Mouse (Mus musculus) G1E (cell line): ENCODE results near the gene Cap1. TPM values are rescaled to one million over a fixed set of nuclear protein-coding genes. Genes with fewer than 3 reads are reported as not detected.

Experiments
- ATAC-seq: 2 replicates; pipeline ENCODE4 v1.8.0; 2016; ENCODE audit warnings: mild to moderate bottlenecking; ENCODE audit not compliant: insufficient number of reproducible peaks, poor library complexity, low FRiP score, severe bottlenecking; ENCODE audit errors: extremely low read depth
- DNase-seq: peaks from one replicate; pipeline ENCODE4 v3.0.0; 2012; ENCODE audit warnings: low spot score
- H3K27me3 ChIP-seq: 2 replicates; pipeline ENCODE4 v1.6.1; 2012; ENCODE audit warnings: mild to moderate bottlenecking, low read length, inconsistent platforms; ENCODE audit not compliant: insufficient read depth
- H3K36me3 ChIP-seq: replicated peaks from 2 replicates; pipeline ENCODE3; 2012; ENCODE audit warnings: mild to moderate bottlenecking, inconsistent platforms
- H3K4me1 ChIP-seq: 2 replicates; pipeline ENCODE4 v1.6.1; 2012; ENCODE audit warnings: low read depth, low read length, inconsistent platforms, mixed read lengths; ENCODE audit not compliant: insufficient read depth
- H3K4me3 ChIP-seq: 2 replicates; pipeline ENCODE4 v1.5.1; 2012; ENCODE audit warnings: low read depth, mild to moderate bottlenecking, inconsistent platforms, low read length, moderate library complexity, mixed read lengths
- H3K9me3 ChIP-seq: replicated peaks from 2 replicates; pipeline ENCODE4 v1.6.1; 2012; ENCODE audit warnings: inconsistent platforms
- CTCF ChIP-seq: IDR thresholded peaks from 2 replicates; pipeline ENCODE4 v1.5.1; 2012; ENCODE audit warnings: low read depth, low read length, inconsistent platforms, mixed read lengths
- GATA1 ChIP-seq: IDR thresholded peaks from 2 replicates; pipeline ENCODE4 v1.6.1; 2012; ENCODE audit warnings: borderline replicate concordance, low read length, inconsistent platforms, mixed read lengths
- GATA2 ChIP-seq: IDR thresholded peaks from 2 replicates; pipeline ENCODE4 v1.6.1; 2012; ENCODE audit warnings: low read depth, low read length, inconsistent platforms, borderline replicate concordance
- POLR2AphosphoS5 ChIP-seq: IDR thresholded peaks from 2 replicates; pipeline ENCODE4 v1.6.1; 2012; ENCODE audit warnings: low read depth, low read length, inconsistent platforms; ENCODE audit not compliant: insufficient replicate concordance
- TAL1 ChIP-seq: conservative IDR thresholded peaks from 2 replicates; pipeline ENCODE4 v1.6.1; 2012; ENCODE audit warnings: low read depth, low read length, inconsistent platforms, mixed read lengths
- polyA plus RNA-seq: library from polyadenylated mRNA; stranded (reverse); fragments of >175 nt; gene quantifications from 2 replicates; pipeline ENCODE4 v1.2.3, GENCODE M21; 2012
- total RNA-seq, 2 experiments: library from RNA; stranded (forward) in 1 of 2; stranded (reverse) in 1 of 2; fragments of 200-1000 nt in 1 of 2; fragments of >200 nt in 1 of 2; fragmentation: Nextera tagmentation in 1 of 2; gene quantifications; 2 replicates each; pipeline ENCODE4 v1.2.3; 2014 to 2017

Gene Cap1
- total and polyA plus RNA-seq, 3 experiments: 28.2 to 256 (median 186) TPM

DNA sequence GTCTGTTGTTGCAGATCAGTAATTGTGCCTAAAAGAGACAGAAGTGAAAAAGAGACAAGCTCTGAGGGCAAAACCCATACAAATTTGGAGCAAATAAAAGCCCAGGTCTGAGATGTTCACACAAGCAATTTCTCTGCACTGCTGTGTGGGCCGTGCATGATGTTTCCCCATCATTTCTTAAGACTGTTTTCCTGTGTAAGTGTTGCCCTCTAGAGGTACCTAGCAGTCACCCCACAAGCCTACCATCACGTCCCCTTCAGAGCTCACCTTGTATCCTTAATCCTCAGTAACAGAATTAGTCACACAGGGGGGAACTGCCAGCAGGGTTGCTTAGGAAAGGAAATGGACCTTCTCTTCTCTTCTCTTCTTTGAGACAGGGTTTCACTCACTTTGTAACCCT, 27.9 kb downstream of the Cap1 start:
- ATAC-seq (0 out of 2 replicates have a peak, but pooled peaks have one; percentile 32), DNase-seq (no peak)
- no peaks in the 10 kb centered on the region for H3K27me3 ChIP-seq
- H3K36me3 ChIP-seq: peaks cover 89% of the 10 kb centered on the region
- no peaks in the 10 kb centered on the region for H3K9me3 ChIP-seq
- no peak for TF ChIP-seq GATA1
- peaks cover 9% of the 10 kb centered on the region for H3K4me1 ChIP-seq
- H3K4me3 ChIP-seq: no peak overlapping the region

DNA sequence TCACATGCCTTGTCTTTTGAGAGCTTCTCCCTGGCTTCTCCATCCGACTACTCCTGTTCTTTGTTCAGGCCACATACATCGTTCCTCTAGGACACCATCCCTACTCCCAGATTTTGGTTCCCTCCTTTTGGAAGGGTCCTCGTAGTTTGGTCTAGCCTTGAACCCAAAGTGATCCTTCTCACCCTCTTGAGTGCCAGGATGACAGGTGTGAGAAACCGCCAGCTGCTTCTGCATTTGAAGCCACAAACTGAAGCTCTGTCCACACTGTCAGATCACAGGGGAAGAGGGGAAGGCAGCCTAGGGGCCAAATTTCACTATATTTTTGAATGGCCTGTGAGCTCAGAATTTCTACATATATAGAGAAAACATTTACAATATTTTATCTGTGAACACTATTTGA, 31.1 kb downstream of the Cap1 start:
- ATAC-seq (no peak), DNase-seq (no peak)
- TF ChIP-seq POLR2AphosphoS5 (no peak), TAL1 (no peak), CTCF (no peak), GATA1 (no peak), GATA2 (no peak)
- H3K4me1 ChIP-seq: peaks cover 9% of the 10 kb centered on the region
- no peaks in the 10 kb centered on the region for H3K27me3 ChIP-seq
- no peak overlapping the region for H3K4me3 ChIP-seq
- no peaks in the 10 kb centered on the region for H3K9me3 ChIP-seq
- H3K36me3 ChIP-seq: peaks cover 93% of the 10 kb centered on the region

DNA sequence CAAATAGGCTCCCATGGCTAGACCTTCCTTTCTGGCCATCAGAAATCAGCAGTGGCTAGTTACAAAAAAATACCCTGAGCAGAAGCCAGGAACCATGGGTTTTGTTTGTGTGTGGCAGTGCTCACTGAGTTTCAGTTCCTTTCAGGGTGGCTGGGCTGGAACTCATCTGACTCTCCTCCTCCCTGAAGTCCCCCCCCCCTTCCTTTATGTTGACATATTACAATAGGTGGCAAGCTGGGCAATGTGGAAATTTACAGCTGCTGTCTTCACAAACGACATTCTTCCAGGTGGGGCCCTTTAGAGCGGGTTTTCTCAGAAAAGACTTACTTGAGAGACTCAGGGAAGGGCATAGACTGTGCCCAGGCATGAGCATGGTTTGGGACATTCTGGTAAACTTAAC, 32.2 kb downstream of the Cap1 start:
- H3K4me3 ChIP-seq: no peak overlapping the region
- ATAC-seq (no peak), DNase-seq (no peak)
- no peaks in the 10 kb centered on the region for H3K27me3 ChIP-seq
- H3K36me3 ChIP-seq: peaks cover 93% of the 10 kb centered on the region
- TF ChIP-seq GATA1: no peak
- TF ChIP-seq POLR2AphosphoS5: no peak
- TF ChIP-seq CTCF: no peak
- TF ChIP-seq TAL1: no peak
- TF ChIP-seq GATA2: no peak
- H3K4me1 ChIP-seq: peaks cover 9% of the 10 kb centered on the region
- no peaks in the 10 kb centered on the region for H3K9me3 ChIP-seq

DNA sequence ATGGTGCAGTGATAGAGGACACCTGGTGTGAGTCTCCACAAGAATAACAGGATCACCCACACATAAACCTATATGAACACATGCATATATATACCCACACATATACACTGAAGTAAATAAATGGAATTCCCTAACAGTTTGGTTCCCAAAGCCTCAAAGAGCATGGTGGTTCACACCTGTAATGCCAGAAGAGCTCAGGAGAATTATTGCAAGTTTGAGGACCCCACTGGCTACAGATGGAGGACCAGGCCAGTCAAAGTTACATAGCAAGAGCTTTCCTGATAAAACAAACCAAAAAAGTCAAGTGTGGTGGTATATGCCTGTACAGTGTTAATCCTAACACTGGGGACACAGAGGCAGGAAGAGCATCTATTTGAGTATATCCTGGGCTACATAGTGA, 34.3 kb downstream of the Cap1 start:
- TF ChIP-seq POLR2AphosphoS5: no peak
- TF ChIP-seq TAL1: no peak
- no peak for TF ChIP-seq CTCF
- TF ChIP-seq GATA1: no peak
- no peak for TF ChIP-seq GATA2
- Histone ChIP-seq H3K36me3 (peaks cover 91% of the 10 kb centered on the region), H3K4me3 (no peak overlapping the region)

DNA sequence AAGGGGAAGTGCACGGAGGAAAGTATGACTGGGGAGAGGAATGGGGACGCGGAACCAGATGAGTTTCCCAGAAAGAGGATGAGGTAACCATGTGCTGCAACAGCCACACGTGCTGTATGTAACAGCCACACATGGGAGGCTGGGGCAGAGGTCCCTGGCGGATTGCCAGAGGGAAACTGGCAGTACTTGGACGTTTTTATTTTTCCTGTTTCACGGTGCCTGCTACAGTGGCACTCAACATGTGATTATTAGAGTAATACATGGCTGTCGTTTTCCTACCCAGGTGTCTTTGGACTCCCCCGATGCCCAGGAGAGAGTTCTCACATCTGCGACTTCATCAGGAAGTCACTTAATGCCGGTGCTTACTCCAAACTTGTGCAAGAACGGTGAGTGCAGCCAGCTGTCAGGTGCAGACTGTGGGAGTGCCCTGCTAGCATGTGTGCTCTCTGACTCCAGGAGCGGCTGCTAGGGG, 37.7 kb downstream of the Cap1 start:
- DNase-seq (no peak), ATAC-seq (no peak)
- Histone ChIP-seq H3K27me3 (no peaks in the 10 kb centered on the region), H3K4me1 (no peaks in the 10 kb centered on the region), H3K9me3 (no peaks in the 10 kb centered on the region), H3K36me3 (peaks cover 87% of the 10 kb centered on the region), H3K4me3 (no peak overlapping the region)
- TF ChIP-seq CTCF (no peak), TAL1 (no peak), POLR2AphosphoS5 (no peak)

More for the DNA sequence above, 34.3 kb downstream of the Cap1 start:
- no peaks in the 10 kb centered on the region for H3K4me1 ChIP-seq
- H3K9me3 ChIP-seq: no peaks in the 10 kb centered on the region
- H3K27me3 ChIP-seq: no peaks in the 10 kb centered on the region
- no peak for ATAC-seq
- no peak for DNase-seq

DNA sequence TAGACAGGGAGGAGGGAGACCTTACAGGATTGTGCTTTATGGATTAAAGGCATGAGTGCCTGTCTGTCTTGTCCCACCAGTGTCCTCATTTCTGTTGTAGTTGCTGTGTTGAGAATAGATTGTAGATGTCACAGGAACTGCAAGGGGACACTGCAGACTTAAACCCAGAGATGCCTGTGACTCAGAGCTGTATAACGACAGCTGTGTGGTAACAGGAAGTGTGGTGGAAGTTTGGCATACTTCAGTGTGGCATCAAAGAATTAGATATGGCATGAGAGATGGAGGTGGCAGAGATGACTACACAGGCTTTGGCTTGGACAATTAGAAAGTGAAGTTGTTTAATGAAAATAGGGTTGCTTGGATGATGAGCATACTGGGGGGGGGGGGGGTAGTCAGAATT, 47.4 kb downstream of the Cap1 start:
- Histone ChIP-seq H3K4me1 (peaks cover 23% of the 10 kb centered on the region), H3K4me3 (no peak overlapping the region), H3K9me3 (no peaks in the 10 kb centered on the region), H3K36me3 (peaks cover 26% of the 10 kb centered on the region), H3K27me3 (no peaks in the 10 kb centered on the region)
- DNase-seq (no peak), ATAC-seq (no peak)
- no peak for TF ChIP-seq GATA1
- no peak for TF ChIP-seq GATA2
- TF ChIP-seq TAL1: no peak
- TF ChIP-seq CTCF: no peak
- no peak for TF ChIP-seq POLR2AphosphoS5

DNA sequence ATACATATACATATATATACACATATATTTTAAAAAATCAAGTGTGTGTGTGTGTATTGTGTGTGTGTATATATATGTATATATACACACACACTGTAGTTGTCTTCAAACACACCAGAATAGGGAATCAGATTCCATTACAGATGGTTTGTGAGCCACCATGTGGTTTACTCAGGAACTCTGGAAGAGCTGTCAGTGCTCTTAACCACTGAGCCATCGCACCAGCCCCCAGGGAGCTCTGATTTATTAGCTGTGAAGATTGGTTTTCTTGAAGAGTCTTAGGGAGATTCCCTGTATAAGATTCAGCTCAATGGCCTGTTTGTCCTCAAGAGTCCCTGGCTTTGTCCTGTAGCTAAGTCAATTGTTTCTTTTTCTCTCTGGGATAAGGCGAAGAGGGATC, 47.9 kb downstream of the Cap1 start:
- DNase-seq: no peak
- no peak overlapping the region for H3K4me3 ChIP-seq
- TF ChIP-seq CTCF (no peak), TAL1 (no peak), GATA2 (no peak), GATA1 (no peak), POLR2AphosphoS5 (no peak)
- no peaks in the 10 kb centered on the region for H3K9me3 ChIP-seq
- peaks cover 23% of the 10 kb centered on the region for H3K4me1 ChIP-seq
- peaks cover 23% of the 10 kb centered on the region for H3K36me3 ChIP-seq
- ATAC-seq: no peak
- no peaks in the 10 kb centered on the region for H3K27me3 ChIP-seq
